Mouse (Mus musculus) splenic B cell, adult 2 months (primary cell): ENCODE results near the gene Rps27a.
"Not testable (repeated sequence)": the region's sequence is repeated elsewhere in the genome, so short reads cannot be mapped to it uniquely, and the experiment has no call there.

Source experiments
- DNase-seq: peaks from one replicate; pipeline ENCODE4 v3.0.0-alpha.2; 2011; ENCODE audit warnings: low read depth, low spot score
- H3K27me3 ChIP-seq: 2 replicates; pipeline ENCODE4 v1.6.1; 2012; ENCODE audit warnings: mild to moderate bottlenecking, low read length, moderate library complexity, mixed read lengths; ENCODE audit not compliant: control insufficient read depth, poor library complexity, insufficient read depth, severe bottlenecking
- H3K36me3 ChIP-seq: 2 replicates; pipeline ENCODE4 v1.6.1; 2012; ENCODE audit warnings: mild to moderate bottlenecking, low read length, moderate library complexity, mixed read lengths; ENCODE audit not compliant: control insufficient read depth, poor library complexity, insufficient read depth, severe bottlenecking

Rps27a gene

GRCm38 (mm10) chr11:29547752-29548503 lies at the start of gene Rps27a, which contains the start of gene Clhc1:
TSS of gene Rps27a (minus strand) at chr11:29548109.
TSS of gene Clhc1 (plus strand) at chr11:29547950.
- DNase-seq, result peak; percentile 95
- H3K36me3 ChIP-seq, result peaks cover 10% of the 10 kb centered on the region
- no peaks in the 10 kb centered on the region for H3K27me3 ChIP-seq

GRCm38 (mm10) chr11:29597159-29597558 lies 49.2 kb upstream of the Rps27a start:
- no peak for DNase-seq
- Histone ChIP-seq H3K36me3 (no peaks in the 10 kb centered on the region), H3K27me3 (no peaks in the 10 kb centered on the region)

GRCm38 (mm10) chr11:29595217-29595616 lies 47.3 kb upstream of the Rps27a start:
- Histone ChIP-seq H3K36me3 (no peaks in the 10 kb centered on the region), H3K27me3 (no peaks in the 10 kb centered on the region)
- no peak for DNase-seq

GRCm38 (mm10) chr11:29579610-29580009 lies 31.7 kb upstream of the Rps27a start:
- no peaks in the 10 kb centered on the region for H3K27me3 ChIP-seq
- peak; percentile 61 for DNase-seq
- H3K36me3 ChIP-seq, result no peaks in the 10 kb centered on the region

- Histone ChIP-seq H3K36me3 (no peaks in the 10 kb centered on the region), H3K27me3 (no peaks in the 10 kb centered on the region)
- DNase-seq, result no peak
Observed at GRCm38 (mm10) chr11:29572656-29573055, 24.7 kb upstream of the Rps27a start.

GRCm38 (mm10) chr11:29571536-29571935 lies 23.6 kb upstream of the Rps27a start:
- no peaks in the 10 kb centered on the region for H3K27me3 ChIP-seq
- no peak for DNase-seq

GRCm38 (mm10) chr11:29563406-29563805 lies 15.5 kb upstream of the Rps27a start:
- Histone ChIP-seq H3K27me3 (no peaks in the 10 kb centered on the region), H3K36me3 (no peaks in the 10 kb centered on the region)
- no peak for DNase-seq

More at GRCm38 (mm10) chr11:29571536-29571935, 23.6 kb upstream of the Rps27a start:
- no peaks in the 10 kb centered on the region for H3K36me3 ChIP-seq

- DNase-seq, result no peak
- no peaks in the 10 kb centered on the region for H3K36me3 ChIP-seq
- no peaks in the 10 kb centered on the region for H3K27me3 ChIP-seq
Observed at GRCm38 (mm10) chr11:29560990-29561389, 13.1 kb upstream of the Rps27a start.

- no peak for DNase-seq
- no peaks in the 10 kb centered on the region for H3K36me3 ChIP-seq
- H3K27me3 ChIP-seq, result no peaks in the 10 kb centered on the region
Observed at GRCm38 (mm10) chr11:29560452-29560851, 12.5 kb upstream of the Rps27a start.

- peaks cover 5% of the 10 kb centered on the region for H3K36me3 ChIP-seq
- H3K27me3 ChIP-seq, result no peaks in the 10 kb centered on the region
- DNase-seq, result peak; percentile 72
Observed at GRCm38 (mm10) chr11:29549425-29549778, 1.5 kb upstream of the Rps27a start.

GRCm38 (mm10) chr11:29548504-29549424 lies 855 bp upstream of the Rps27a start:
- DNase-seq, result peak; percentile 15
- H3K27me3 ChIP-seq, result no peaks in the 10 kb centered on the region
- H3K36me3 ChIP-seq, result peaks cover 10% of the 10 kb centered on the region

- no peak for DNase-seq
- Histone ChIP-seq H3K36me3 (peaks cover 10% of the 10 kb centered on the region), H3K27me3 (no peaks in the 10 kb centered on the region)
Observed at GRCm38 (mm10) chr11:29547249-29547751, 609 bp downstream of the Rps27a start.

- DNase-seq, result no peak
- peaks cover 10% of the 10 kb centered on the region for H3K36me3 ChIP-seq
Observed at GRCm38 (mm10) chr11:29546762-29547161, 1.1 kb downstream of the Rps27a start.

GRCm38 (mm10) chr11:29546297-29546696 lies 1.6 kb downstream of the Rps27a start:
- H3K36me3 ChIP-seq, result peaks cover 13% of the 10 kb centered on the region
- DNase-seq, result not testable (repeated sequence)

More at GRCm38 (mm10) chr11:29546762-29547161, 1.1 kb downstream of the Rps27a start:
- no peaks in the 10 kb centered on the region for H3K27me3 ChIP-seq

More at GRCm38 (mm10) chr11:29546297-29546696, 1.6 kb downstream of the Rps27a start:
- H3K27me3 ChIP-seq, result not testable (repeated sequence)
